Mouse (Mus musculus) stomach, adult 2 months (tissue): ENCODE results near the gene Lhx5. TPM values are rescaled to one million over a fixed set of nuclear protein-coding genes. Genes with fewer than 3 reads are reported as not detected.

ENCODE experiments used
- polyA plus RNA-seq: library from polyadenylated mRNA; depleted of rRNA; stranded (reverse); fragments of >200 nt; gene quantifications from 2 replicates; pipeline ENCODE4 v1.2.3, GENCODE M21; 2012; rRNA removed

Lhx5 gene
- 1.7 and 2.5 TPM in 2 replicates for polyA plus RNA-seq

GRCm38 (mm10) chr5:120431649-120432485 is at the start of gene Lhx5:
TSS of gene Lhx5 (plus strand) at chr5:120431699.

GRCm38 (mm10) chr5:120472770-120473169 is 41.3 kb downstream of the Lhx5 start, which contains the start of gene Sdsl:
TSS of gene Sdsl (minus strand) at chr5:120472810.

GRCm38 (mm10) chr5:120476296-120476695 is 44.8 kb downstream of the Lhx5 start, which contains the start of gene Sds:
TSS of gene Sds (plus strand) at chr5:120476526.

Other genes starting within 250 kb of the Lhx5 start
- gene Sdsl, start 41.1 kb downstream of the Lhx5 start, polyA plus RNA-seq = 10.0 and 10.2 TPM in 2 replicates
- gene Sds, start 44.8 kb downstream of the Lhx5 start, polyA plus RNA-seq = not detected in 2 replicates
- gene Plbd2, start 71.9 kb downstream of the Lhx5 start, polyA plus RNA-seq = 19.3 and 22.7 TPM in 2 replicates
- 10.5 and 16.0 TPM in 2 replicates for gene Slc8b1, start 79.5 kb downstream of the Lhx5 start, polyA plus RNA-seq
- 17.3 and 22.1 TPM in 2 replicates for gene Tpcn1, start 157.0 kb downstream of the Lhx5 start, polyA plus RNA-seq
- gene Iqcd, start 157.3 kb downstream of the Lhx5 start, polyA plus RNA-seq = 0.09 and 0.11 TPM in 2 replicates
- gene Rita1, start 180.9 kb downstream of the Lhx5 start, polyA plus RNA-seq = 22.2 and 28.6 TPM in 2 replicates
- 17.6 and 22.7 TPM in 2 replicates for gene Ddx54, start 181.0 kb downstream of the Lhx5 start, polyA plus RNA-seq
- gene Cfap73, start 202.5 kb downstream of the Lhx5 start, polyA plus RNA-seq = not detected in 2 replicates
- 2.4 and 2.5 TPM in 2 replicates for gene Rasal1, start 217.1 kb downstream of the Lhx5 start, polyA plus RNA-seq